Mouse (Mus musculus) liver, adult 2 months (tissue): ENCODE results near the gene Fam166a. TPM values are rescaled to one million over a fixed set of nuclear protein-coding genes. Genes with fewer than 3 reads are reported as not detected.
A peak's percentile ranks its signal among the peaks of the same experiment; 100 is the strongest.

Experiments used
- DNase-seq: peaks from one replicate; pipeline ENCODE4 v3.0.0-alpha.2; 2011; ENCODE audit warnings: low read depth, low spot score; ENCODE audit errors: extremely low read depth
- H3K27ac ChIP-seq: fragments of 200-500 bp; replicated peaks from 2 replicates; pipeline ENCODE4 v1.5.1; 2012; ENCODE audit warnings: low read depth, mild to moderate bottlenecking, control low read depth, inconsistent platforms, low read length; ENCODE audit not compliant: insufficient read depth
- H3K27me3 ChIP-seq: fragments of 200-500 bp; 2 replicates; pipeline ENCODE4 v1.6.1; 2012; ENCODE audit warnings: mild to moderate bottlenecking, moderate library complexity, low read length, inconsistent platforms; ENCODE audit not compliant: control insufficient read depth, insufficient read depth
- H3K36me3 ChIP-seq: fragments of 200-500 bp; 2 replicates; pipeline ENCODE4 v1.6.1; 2012; ENCODE audit warnings: low read length, inconsistent platforms; ENCODE audit not compliant: control insufficient read depth, insufficient read depth
- H3K4me1 ChIP-seq: fragments of 200-500 bp; 2 replicates; pipeline ENCODE4 v1.6.1; 2011; ENCODE audit warnings: low read length; ENCODE audit not compliant: control insufficient read depth, insufficient read depth
- H3K4me3 ChIP-seq: fragments of 200-500 bp; 2 replicates; pipeline ENCODE4 v1.5.1; 2011; ENCODE audit warnings: low read depth, mild to moderate bottlenecking, control low read depth, low read length, moderate library complexity; ENCODE audit not compliant: insufficient read depth
- H3K79me2 ChIP-seq: fragments of 200-500 bp; 2 replicates; pipeline ENCODE4 v1.6.1; 2012; ENCODE audit warnings: inconsistent platforms, mild to moderate bottlenecking, low read length, moderate library complexity; ENCODE audit not compliant: control insufficient read depth, insufficient read depth
- H3K9ac ChIP-seq: fragments of 200-500 bp; 2 replicates; pipeline ENCODE4 v1.6.1; 2012; ENCODE audit warnings: low read depth, mild to moderate bottlenecking, control low read depth, inconsistent platforms, low read length
- CTCF ChIP-seq: fragments of 200-500 bp; IDR thresholded peaks from 2 replicates; pipeline ENCODE4 v1.5.1; 2011; ENCODE audit warnings: low read depth, low read length, control low read depth
- POLR2A ChIP-seq: fragments of 200-500 bp; IDR thresholded peaks from 2 replicates; pipeline ENCODE4 v1.6.1; 2011; ENCODE audit warnings: low read length, control low read depth; ENCODE audit not compliant: insufficient read depth; ENCODE audit errors: extremely low read depth
- WGBS: fragments of 180-500 bp; shearing (Covaris S2); methylation state at CpG from one replicate; pipeline ENCODE4 v1.1.7; 2018; 5-methylcytosine and 5-hydroxymethylcytosine counted together
- polyA plus RNA-seq: library from polyadenylated mRNA; depleted of rRNA; stranded (reverse); fragments of >200 nt; gene quantifications from 2 replicates; pipeline ENCODE4 v1.2.3, GENCODE M21; 2012
- total RNA-seq: library from RNA; depleted of rRNA; stranded (reverse); fragments of >200 nt; gene quantifications from 2 replicates; pipeline ENCODE4 v1.2.3, GENCODE M21; 2014

Gene Fam166a
- total and polyA plus RNA-seq, 2 experiments: 0.07 TPM; not detected in 1

DNA sequence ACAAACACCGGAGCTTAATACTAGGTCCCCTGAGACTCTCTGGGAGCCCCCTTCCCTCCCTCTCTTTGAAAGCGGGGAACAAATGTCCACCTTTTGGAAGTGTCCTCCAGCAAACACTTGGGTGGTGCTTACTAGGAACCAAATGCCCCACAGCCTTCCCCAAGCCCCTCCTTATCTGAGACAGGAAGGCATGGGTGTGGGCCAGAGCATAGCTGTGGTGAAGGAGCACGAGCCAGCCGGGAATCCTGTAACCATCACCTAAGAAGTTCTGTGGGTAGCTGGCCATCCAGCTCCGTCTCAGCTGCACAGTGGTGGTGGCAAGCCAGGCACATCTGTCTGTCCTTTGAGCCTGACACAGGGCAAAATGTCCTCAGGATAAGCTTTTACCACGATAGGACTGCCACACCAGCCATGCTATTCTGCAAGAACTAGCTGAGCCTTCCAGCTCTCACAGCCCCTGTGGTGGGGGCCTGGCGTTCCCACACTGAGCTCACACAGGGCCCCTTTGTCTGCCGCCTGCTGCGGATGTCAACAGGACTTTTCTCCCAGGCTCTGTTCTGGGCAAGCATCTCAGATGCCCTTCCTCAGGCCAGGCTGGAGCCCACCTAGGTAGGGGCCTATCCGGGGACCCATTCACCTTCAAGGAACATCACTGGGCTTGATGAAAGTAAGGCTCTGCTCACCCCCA lies 40.1 kb upstream of the Fam166a start:
- TF ChIP-seq POLR2A (no peak), CTCF (no peak)
- H3K36me3 ChIP-seq: no peaks in the 10 kb centered on the region
- H3K9ac ChIP-seq: no peak overlapping the region
- DNase-seq: no peak
- no peaks in the 10 kb centered on the region for H3K79me2 ChIP-seq
- no peaks in the 10 kb centered on the region for H3K4me1 ChIP-seq
- no peak overlapping the region for H3K4me3 ChIP-seq
- no peak overlapping the region for H3K27ac ChIP-seq
- WGBS: 71% methylated on average over 10 of the region's 10 CpGs
- peaks cover 5% of the 10 kb centered on the region for H3K27me3 ChIP-seq

DNA sequence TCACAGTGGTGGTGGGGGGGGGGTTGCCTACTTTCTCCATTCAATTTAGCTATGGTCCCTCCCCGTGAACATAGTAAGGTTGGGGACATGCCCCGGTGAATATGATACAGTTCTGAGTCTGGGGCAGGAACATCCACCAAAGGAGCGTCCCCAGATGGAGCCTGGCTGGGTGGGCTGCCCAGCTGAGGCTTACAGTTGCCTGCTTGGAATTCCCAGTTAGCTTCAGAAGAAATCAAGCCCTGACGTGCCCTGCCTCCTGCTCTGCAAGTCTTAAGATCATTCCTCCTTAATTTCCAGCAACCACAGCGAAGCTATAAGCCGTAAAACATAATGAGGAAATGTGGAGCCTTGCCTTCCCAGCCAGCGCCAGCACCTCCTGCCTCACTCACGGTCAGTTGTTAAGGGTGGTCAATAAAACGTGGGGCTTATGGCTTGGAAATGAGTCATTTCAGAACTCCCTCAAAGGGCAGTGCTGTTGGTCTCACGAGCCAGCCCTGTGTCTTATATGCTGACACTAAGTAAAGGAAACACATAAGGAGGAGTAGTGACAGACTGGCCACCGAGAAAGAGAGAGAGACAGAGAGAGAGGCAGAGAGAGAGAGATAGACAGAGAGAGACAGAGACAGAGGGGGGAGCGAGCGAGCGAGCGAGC lies 38.9 kb upstream of the Fam166a start:
- 73% methylated on average over 15 of the region's 15 CpGs for WGBS
- no peak overlapping the region for H3K9ac ChIP-seq
- no peak for DNase-seq
- no peak overlapping the region for H3K27ac ChIP-seq
- TF ChIP-seq POLR2A (no peak), CTCF (no peak)
- H3K36me3 ChIP-seq: no peaks in the 10 kb centered on the region
- H3K4me3 ChIP-seq: no peak overlapping the region
- no peaks in the 10 kb centered on the region for H3K4me1 ChIP-seq
- peaks cover 5% of the 10 kb centered on the region for H3K27me3 ChIP-seq
- H3K79me2 ChIP-seq: no peaks in the 10 kb centered on the region

DNA sequence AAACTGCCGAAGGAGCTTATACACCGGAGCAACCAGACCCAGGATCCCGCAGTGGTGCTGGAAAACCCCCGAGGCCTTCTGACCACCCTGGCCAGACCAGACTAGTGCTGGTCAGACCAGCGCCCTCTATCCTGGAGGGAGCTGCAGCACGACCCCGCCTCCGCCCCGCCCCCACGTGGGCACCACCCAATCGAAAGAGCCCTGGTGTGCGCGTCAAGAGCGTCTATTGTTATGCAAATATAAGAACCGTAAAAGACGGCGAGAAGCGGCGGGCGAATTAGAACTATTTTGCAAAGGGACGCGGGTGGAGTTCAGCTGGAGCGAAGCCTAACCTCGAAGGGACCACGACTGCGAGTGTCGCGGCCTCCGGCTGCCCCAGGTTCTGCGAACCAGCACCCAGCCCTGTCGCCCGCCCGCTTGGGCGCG lies 38.1 kb upstream of the Fam166a start, which contains the start of gene Nrarp:
Nrarp (plus strand) TSS at position 281 of the 426 bp plus-strand sequence.
- Histone ChIP-seq H3K36me3 (no peaks in the 10 kb centered on the region), H3K27me3 (peaks cover 5% of the 10 kb centered on the region), H3K4me3 (peak within 1 kb of the TSS; percentile 63), H3K9ac (peak within 1 kb of the TSS; percentile 46), H3K4me1 (no peaks in the 10 kb centered on the region), H3K79me2 (no peaks in the 10 kb centered on the region), H3K27ac (peak within 1 kb of the TSS; percentile 26; the same call in 1 of the 2 replicates)
- 2% methylated on average over 35 of the region's 35 CpGs for WGBS
- TF ChIP-seq CTCF: peak; percentile 41; the same call in 1 of the 2 replicates
- TF ChIP-seq POLR2A: peak; percentile 52; the same call in 1 of the 2 replicates
- peak; percentile 27 for DNase-seq

DNA sequence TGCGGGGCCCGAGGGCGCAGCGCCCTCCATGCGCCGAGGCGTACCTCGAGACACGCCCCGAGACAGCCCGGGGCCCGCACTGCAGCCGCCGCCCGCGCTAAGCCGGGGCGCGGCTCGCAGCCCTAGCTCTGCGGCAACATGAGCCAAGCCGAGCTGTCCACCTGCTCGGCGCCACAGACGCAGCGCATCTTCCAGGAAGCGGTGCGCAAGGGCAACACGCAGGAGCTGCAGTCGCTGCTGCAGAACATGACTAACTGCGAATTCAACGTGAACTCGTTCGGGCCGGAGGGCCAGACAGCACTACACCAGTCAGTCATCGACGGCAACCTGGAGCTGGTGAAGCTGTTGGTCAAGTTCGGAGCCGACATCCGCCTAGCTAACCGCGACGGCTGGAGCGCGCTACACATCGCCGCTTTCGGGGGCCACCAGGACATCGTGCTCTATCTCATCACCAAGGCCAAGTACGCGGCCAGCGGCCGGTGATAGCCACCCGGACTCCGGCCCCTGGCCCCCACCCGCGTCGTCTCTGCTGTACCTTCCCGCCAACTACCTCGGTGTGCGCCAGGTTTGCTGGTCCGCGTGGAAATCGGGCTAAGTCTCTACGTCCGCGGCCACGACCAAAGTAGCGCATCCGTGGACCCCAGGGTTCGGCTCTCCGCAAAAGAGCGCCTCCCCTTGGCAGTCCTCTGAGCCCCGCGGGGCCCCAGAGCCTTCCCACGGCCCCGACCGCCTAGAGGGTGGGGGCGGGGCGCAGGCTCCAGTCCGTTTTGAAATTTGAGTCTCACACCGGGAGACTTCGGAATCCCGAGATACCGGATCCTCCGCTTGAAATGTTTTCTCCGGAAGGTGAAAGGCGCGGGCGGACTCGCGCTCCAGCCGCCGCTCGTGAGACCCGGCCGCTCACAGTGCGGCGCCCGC lies 37.3 kb upstream of the Fam166a start:
- H3K79me2 ChIP-seq: no peaks in the 10 kb centered on the region
- peaks cover 5% of the 10 kb centered on the region for H3K27me3 ChIP-seq
- no peaks in the 10 kb centered on the region for H3K4me1 ChIP-seq
- H3K9ac ChIP-seq: peak overlapping the region; percentile 46
- peak overlapping the region; percentile 63 for H3K4me3 ChIP-seq
- TF ChIP-seq CTCF (no peak), POLR2A (no peak)
- WGBS: 2% methylated on average over 98 of the region's 100 CpGs
- 0 out of 2 replicates have a peak overlapping the region, but pooled peaks have one; percentile 16 for H3K27ac ChIP-seq
- DNase-seq: no peak
- no peaks in the 10 kb centered on the region for H3K36me3 ChIP-seq

DNA sequence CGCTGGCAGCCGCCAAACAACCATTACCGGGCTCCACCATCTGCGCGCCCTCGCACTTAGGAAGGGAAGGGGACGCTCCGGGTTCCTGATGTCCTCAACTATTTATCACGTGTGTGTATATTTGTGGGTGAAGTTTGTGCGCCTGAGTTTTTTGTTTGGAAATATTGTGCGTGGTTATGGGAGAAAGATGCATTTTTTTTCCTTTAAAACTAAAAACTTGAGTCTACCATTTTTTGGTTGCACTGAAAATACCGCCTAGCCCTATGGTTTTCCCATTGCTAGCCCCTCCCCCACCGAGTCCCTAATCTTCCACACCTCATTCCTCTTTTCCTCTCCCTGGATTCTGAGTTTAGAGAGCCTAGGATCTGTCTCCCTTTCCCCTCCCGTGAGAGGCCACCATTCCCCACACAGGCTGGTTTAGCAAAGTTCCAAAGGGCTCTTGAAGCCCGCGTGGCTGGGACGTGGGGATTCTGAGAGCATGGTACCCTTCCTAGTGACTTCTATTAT lies 36.6 kb upstream of the Fam166a start:
- no peak overlapping the region for H3K27ac ChIP-seq
- H3K36me3 ChIP-seq: no peaks in the 10 kb centered on the region
- no peaks in the 10 kb centered on the region for H3K4me1 ChIP-seq
- no peak for TF ChIP-seq CTCF
- no peak for TF ChIP-seq POLR2A
- DNase-seq: no peak
- H3K27me3 ChIP-seq: peaks cover 5% of the 10 kb centered on the region
- peak overlapping the region; percentile 15; the same call in 1 of the 2 replicates for H3K9ac ChIP-seq
- peak overlapping the region; percentile 63; the same call in 1 of the 2 replicates for H3K4me3 ChIP-seq
- no peaks in the 10 kb centered on the region for H3K79me2 ChIP-seq
- WGBS: 5% methylated on average over 17 of the region's 17 CpGs
